Mouse (Mus musculus): ENCODE data around the gene Gm10309.

DNA sequence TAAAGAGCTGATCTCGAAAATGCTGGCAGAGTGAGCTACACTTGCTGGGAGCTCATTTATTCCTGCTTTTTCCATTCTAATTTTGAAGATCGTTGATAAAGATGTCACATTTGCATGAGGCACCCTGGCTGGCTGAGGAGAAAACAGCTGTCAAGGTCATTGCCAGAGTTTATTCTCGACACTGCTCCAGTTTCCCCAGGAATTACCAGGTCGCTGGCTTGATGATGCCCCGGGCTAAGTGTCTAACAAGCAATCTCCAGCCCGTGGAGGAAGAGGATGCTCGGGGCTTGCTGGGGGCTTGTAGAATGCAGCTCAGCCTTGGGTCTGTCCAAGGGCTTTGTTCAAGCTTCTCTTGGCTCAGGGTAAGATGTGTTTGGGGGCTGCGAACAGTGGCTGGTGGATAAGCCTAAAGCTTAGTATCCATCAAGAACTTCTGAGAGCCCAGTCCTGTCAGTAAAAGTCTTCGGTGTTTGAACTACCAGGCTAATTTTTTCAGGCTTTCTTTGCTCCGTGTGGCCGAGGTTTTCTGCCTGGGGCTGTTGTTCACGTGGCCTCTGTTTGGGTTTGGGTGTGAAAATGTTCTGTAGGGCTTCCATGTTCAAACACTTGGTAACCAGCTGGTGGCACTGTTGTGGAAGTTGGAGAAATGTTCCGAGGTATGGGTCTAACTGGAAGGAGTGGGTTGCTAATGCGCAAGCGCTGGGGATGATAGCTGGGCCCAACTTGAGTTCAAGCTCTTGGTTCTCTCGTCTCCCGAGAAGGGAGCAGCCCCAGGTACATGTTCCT is 44.2 kb downstream of the Gm10309 start:
- TF ChIP-seq CTCF (IDR thresholded peaks at IDR 0.05; ENCODE audit: borderline replicate concordance, extremely low read depth, insufficient read depth, insufficient read length) = peak; percentile 24; the same call in 1 of the 2 replicates
- TF ChIP-seq POLR2A (IDR thresholded peaks at IDR 0.05; ENCODE audit: borderline replicate concordance, extremely low read depth, insufficient read depth, insufficient read length, poor library complexity, severe bottlenecking) = no peak
